ENCODE assay signal across 8 mouse cellular contexts in genomic region chr2:79774372-79774771, GRCm38 (mm10).
DNase-seq lines count a peak whose midpoint lies in the region.

No protein-coding gene starts in this region.

- no peak overlapping the region for H3K27ac ChIP-seq in forebrain, embryonic 10.5 days
- no peak overlapping the region for H3K27ac ChIP-seq in hindbrain, embryonic 10.5 days

- H3K27me3 ChIP-seq in forebrain, embryonic 10.5 days (ENCODE audit: poor library complexity, severe bottlenecking) = no peaks in the 10 kb centered on the region
- no peaks in the 10 kb centered on the region for H3K27me3 ChIP-seq in hindbrain, embryonic 10.5 days (ENCODE audit: insufficient read depth, poor library complexity, severe bottlenecking)

- peaks cover 9% of the 10 kb centered on the region for H3K4me1 ChIP-seq in forebrain, embryonic 10.5 days
- no peaks in the 10 kb centered on the region for H3K4me1 ChIP-seq in hindbrain, embryonic 10.5 days (replicated peaks)

- H3K4me3 ChIP-seq in forebrain, embryonic 10.5 days = no peak overlapping the region
- H3K4me3 ChIP-seq in hindbrain, embryonic 10.5 days = no peak overlapping the region

- peak; percentile 77 for DNase-seq in ES-CJ7 (ENCODE audit: low read depth, low spot score)
- peak; percentile 93 for DNase-seq in brain, adult 2 months (ENCODE audit: low read depth, low spot score)
- DNase-seq in forebrain, embryonic 10.5 days (ENCODE audit: extremely low spot score, low spot score) = peak; percentile 42
- DNase-seq in hindbrain, embryonic 10.5 days (ENCODE audit: low spot score) = peak; percentile 48
- peak; percentile 47 to 80 for DNase-seq in layer of hippocampus, adult 8-10 months (ENCODE audit: low spot score in 2 of 2)
- DNase-seq in lung, postnatal 10 days = peak; percentile 85
- DNase-seq in retina, embryonic 14.5 days (ENCODE audit: low spot score) = peak; percentile 91
- DNase-seq in urinary bladder, postnatal 36 days (ENCODE audit: low spot score in 2 of 2) = peak; percentile 56 to 69

- H3K9me3 ChIP-seq in forebrain, embryonic 10.5 days = no peaks in the 10 kb centered on the region
- no peaks in the 10 kb centered on the region for H3K9me3 ChIP-seq in hindbrain, embryonic 10.5 days

- H3K36me3 ChIP-seq in forebrain, embryonic 10.5 days (replicated peaks) = no peaks in the 10 kb centered on the region
- H3K36me3 ChIP-seq in hindbrain, embryonic 10.5 days = no peaks in the 10 kb centered on the region

- 6% methylated on average over 5 of the region's 5 CpGs for WGBS in forebrain, embryonic 10.5 days
- WGBS in hindbrain, embryonic 10.5 days = 5% methylated on average over 5 of the region's 5 CpGs

Comparison
In these comparisons a context has a peak if more than half of its experiments do, and no peak if none do; other contexts are left out.
1. DNase-seq: peak in every context shown above with its lines; median percentile 93 in brain, adult 2 months; 91 in retina, embryonic 14.5 days; 85 in lung, postnatal 10 days; 77 in ES-CJ7; 64 in layer of hippocampus, adult 8-10 months; 62 in urinary bladder, postnatal 36 days; 48 in hindbrain, embryonic 10.5 days; 42 in forebrain, embryonic 10.5 days.